Mouse (Mus musculus) heart, postnatal 0 days (tissue): Measurements from ENCODE around the gene Atxn1. TPM values are rescaled to one million over a fixed set of nuclear protein-coding genes. Genes with fewer than 3 reads are reported as not detected.

Source experiments
- ATAC-seq: fragments of 200-750 bp; cut with Nextera tagmentation; 2 replicates; pipeline ENCODE4 v1.8.0; 2017; ENCODE audit warnings: low read depth, moderate number of reproducible peaks, moderate library complexity; ENCODE audit not compliant: insufficient read depth
- DNase-seq: peaks from one replicate; pipeline ENCODE4 v3.0.0-alpha.2; 2016; ENCODE audit warnings: low spot score
- H3K27ac ChIP-seq: fragments of 300-500 bp; sonication (generic); 2 replicates; pipeline ENCODE4 v1.5.1; 2014; ENCODE audit warnings: low read depth, mild to moderate bottlenecking
- H3K27me3 ChIP-seq: fragments of 300-500 bp; sonication (generic); 2 replicates; pipeline ENCODE4 v1.6.1; 2014; ENCODE audit warnings: low read length, mixed read lengths; ENCODE audit not compliant: control insufficient read depth, insufficient read depth
- H3K36me3 ChIP-seq: fragments of 300-500 bp; sonication (generic); replicated peaks from 2 replicates; pipeline ENCODE4 v1.6.1; 2014; ENCODE audit warnings: low read length, mixed read lengths; ENCODE audit not compliant: control insufficient read depth, insufficient read depth
- H3K4me1 ChIP-seq: fragments of 300-500 bp; sonication (generic); 2 replicates; pipeline ENCODE4 v1.6.1; 2014; ENCODE audit warnings: antibody characterized with exemption; ENCODE audit not compliant: control insufficient read depth, insufficient read depth
- H3K4me2 ChIP-seq: fragments of 300-500 bp; sonication (generic); 2 replicates; pipeline ENCODE4 v1.6.1; 2014; ENCODE audit warnings: low read depth, mild to moderate bottlenecking, low read length, moderate library complexity
- H3K4me3 ChIP-seq: fragments of 300-500 bp; sonication (generic); 2 replicates; pipeline ENCODE4 v1.5.1; 2014; ENCODE audit warnings: low read depth, low read length
- H3K9ac ChIP-seq: fragments of 300-500 bp; sonication (generic); replicated peaks from 2 replicates; pipeline ENCODE4 v1.6.1; 2014; ENCODE audit warnings: low read depth, low read length, mixed read lengths
- H3K9me3 ChIP-seq: fragments of 300-500 bp; sonication (generic); replicated peaks from 2 replicates; pipeline ENCODE4 v1.6.1; 2016; ENCODE audit warnings: low read length; ENCODE audit not compliant: control insufficient read depth
- CTCF ChIP-seq: IDR thresholded peaks from 2 replicates; pipeline ENCODE4 v1.5.1; 2016; ENCODE audit warnings: antibody characterized with exemption, control low read depth, low read depth
- EP300 ChIP-seq: IDR thresholded peaks from 2 replicates; pipeline ENCODE4 v1.6.1; 2016; ENCODE audit warnings: antibody characterized with exemption, low read depth
- WGBS: fragments of 180-500 bp; shearing (Covaris S2); extraction: QIAGEN DNeasy Blood & Tissue Kit; methylation state at CpG from one replicate; pipeline ENCODE4 v1.1.7; 2014; 5-methylcytosine and 5-hydroxymethylcytosine counted together
- polyA plus RNA-seq: library from polyadenylated mRNA; unstranded; fragments of >200 nt; fragmentation: Nextera tagmentation; extraction: Ambion mirVana; gene quantifications from 2 replicates; pipeline ENCODE4 v1.2.1, GENCODE M21; 2015
- total RNA-seq: library from RNA; depleted of rRNA; stranded (reverse); fragments of >200 nt; gene quantifications from 2 replicates; pipeline ENCODE4 v1.2.3, GENCODE M21; 2014; ENCODE audit warnings: low replicate concordance

Gene Atxn1
- total and polyA plus RNA-seq, 2 experiments from 2014 or later: 10.3 to 15.0 TPM

GRCm38 (mm10) chr13:45651652-45652241 lies 313.1 kb downstream of the Atxn1 start:
- Histone ChIP-seq H3K9ac (no peak overlapping the region), H3K4me3 (no peak overlapping the region), H3K4me1 (no peaks in the 10 kb centered on the region), H3K4me2 (no peak overlapping the region), H3K27ac (no peak overlapping the region), H3K36me3 (no peaks in the 10 kb centered on the region), H3K27me3 (no peaks in the 10 kb centered on the region), H3K9me3 (no peaks in the 10 kb centered on the region)
- WGBS: 67% methylated on average over 10 of the region's 10 CpGs
- ATAC-seq: no peak
- TF ChIP-seq EP300 (no peak), CTCF (no peak)
- no peak for DNase-seq

GRCm38 (mm10) chr13:45649197-45649812 lies 315.5 kb downstream of the Atxn1 start:
- ATAC-seq: no peak
- H3K4me1 ChIP-seq: 0 out of 2 replicates have a peak, but pooled peaks cover 5% of the 10 kb centered on the region
- no peaks in the 10 kb centered on the region for H3K27me3 ChIP-seq
- no peak overlapping the region for H3K9ac ChIP-seq
- no peaks in the 10 kb centered on the region for H3K36me3 ChIP-seq
- H3K9me3 ChIP-seq: no peaks in the 10 kb centered on the region
- no peak for DNase-seq
- H3K4me3 ChIP-seq: no peak overlapping the region
- H3K27ac ChIP-seq: no peak overlapping the region
- 58% methylated on average over 4 of the region's 4 CpGs for WGBS
- TF ChIP-seq EP300: no peak
- TF ChIP-seq CTCF: no peak
- no peak overlapping the region for H3K4me2 ChIP-seq

GRCm38 (mm10) chr13:45643780-45644395 lies 320.9 kb downstream of the Atxn1 start:
- Histone ChIP-seq H3K4me2 (no peak overlapping the region), H3K9me3 (no peaks in the 10 kb centered on the region), H3K27me3 (no peaks in the 10 kb centered on the region), H3K4me3 (no peak overlapping the region), H3K27ac (no peak overlapping the region), H3K9ac (no peak overlapping the region), H3K4me1 (peaks cover 20% of the 10 kb centered on the region), H3K36me3 (no peaks in the 10 kb centered on the region)
- TF ChIP-seq CTCF (no peak), EP300 (no peak)
- DNase-seq (no peak), ATAC-seq (no peak)
- 66% methylated on average over 6 of the region's 6 CpGs for WGBS

GRCm38 (mm10) chr13:45642913-45643312 lies 321.9 kb downstream of the Atxn1 start:
- no peak for DNase-seq
- Histone ChIP-seq H3K27ac (no peak overlapping the region), H3K9ac (no peak overlapping the region), H3K4me1 (peaks cover 20% of the 10 kb centered on the region), H3K27me3 (no peaks in the 10 kb centered on the region), H3K4me3 (no peak overlapping the region), H3K9me3 (no peaks in the 10 kb centered on the region), H3K36me3 (no peaks in the 10 kb centered on the region), H3K4me2 (no peak overlapping the region)
- ATAC-seq: no peak
- 36% methylated on average over 7 of the region's 7 CpGs for WGBS
- TF ChIP-seq EP300 (no peak), CTCF (no peak)

- Histone ChIP-seq H3K4me2 (no peak overlapping the region), H3K27ac (no peak overlapping the region), H3K27me3 (no peaks in the 10 kb centered on the region), H3K4me1 (peaks cover 22% of the 10 kb centered on the region), H3K4me3 (no peak overlapping the region), H3K36me3 (no peaks in the 10 kb centered on the region), H3K9me3 (no peaks in the 10 kb centered on the region), H3K9ac (no peak overlapping the region)
- TF ChIP-seq EP300 (no peak), CTCF (no peak)
- ATAC-seq: no peak
- DNase-seq: no peak
- 46% methylated on average over 5 of the region's 5 CpGs for WGBS
These were observed 324.4 kb downstream of the Atxn1 start for GRCm38 (mm10) chr13:45640431-45640830.
